Mouse (Mus musculus): Measurements from ENCODE around the gene 1700016K19Rik. TPM values are rescaled to one million over a fixed set of nuclear protein-coding genes. Genes with fewer than 3 reads are reported as not detected.

The 1700016K19Rik gene
- polyA plus RNA-seq, 1 experiment, result 3.3 TPM

DNA sequence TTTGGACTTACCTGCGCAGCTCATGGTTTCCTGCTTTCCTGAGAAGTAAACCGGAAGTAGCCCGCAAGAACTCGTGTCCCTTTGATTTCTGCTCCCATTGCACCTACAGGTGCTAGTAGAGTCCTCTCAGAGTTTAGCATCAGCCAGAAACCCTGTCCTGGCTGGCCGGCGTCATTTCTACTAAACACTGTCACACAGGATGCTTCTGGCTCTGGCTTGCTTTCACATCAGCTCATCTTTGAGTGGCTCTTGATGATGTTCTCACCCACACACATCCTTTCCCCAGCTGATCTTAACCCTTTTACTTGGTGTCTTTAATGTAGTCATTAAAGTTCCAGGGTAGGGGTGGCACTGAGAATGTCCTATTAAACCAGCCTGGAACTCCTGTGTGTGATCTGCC, 15.5 kb downstream of the 1700016K19Rik start:
- DNase-seq (ENCODE audit: low read depth), result no peak
- no peak for TF ChIP-seq CTCF (IDR thresholded peaks at IDR 0.05; ENCODE audit: borderline replicate concordance, extremely low read depth, insufficient read depth, insufficient read length)

DNA sequence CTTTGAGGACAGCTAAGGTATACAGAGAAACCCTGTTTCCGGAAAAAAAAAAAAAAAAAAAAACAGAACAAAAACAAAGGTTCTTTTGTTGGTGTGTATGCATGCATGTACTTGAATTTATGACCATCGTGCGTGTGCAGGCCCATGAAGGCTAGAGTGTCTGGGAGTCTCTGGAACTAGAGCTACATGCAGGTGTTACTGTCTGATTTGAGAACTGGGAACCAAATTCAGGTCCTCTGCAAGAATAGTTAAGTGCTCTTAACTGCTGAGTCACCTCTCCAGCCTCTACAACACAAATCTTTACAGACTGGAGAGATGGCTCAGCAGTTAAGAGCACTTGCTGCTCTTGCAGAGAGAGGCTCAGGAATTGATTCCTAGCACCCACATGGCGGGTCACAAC, 16.1 kb downstream of the 1700016K19Rik start:
- no peak for DNase-seq (ENCODE audit: low read depth)
- TF ChIP-seq CTCF (IDR thresholded peaks at IDR 0.05; ENCODE audit: borderline replicate concordance, extremely low read depth, insufficient read depth, insufficient read length) (no peak), POLR2A (IDR thresholded peaks at IDR 0.05; ENCODE audit: borderline replicate concordance, extremely low read depth, insufficient read depth, insufficient read length, poor library complexity, severe bottlenecking) (no peak)

- no peak for DNase-seq (ENCODE audit: low read depth)
- no peak for TF ChIP-seq POLR2A (IDR thresholded peaks at IDR 0.05; ENCODE audit: borderline replicate concordance, extremely low read depth, insufficient read depth, insufficient read length, poor library complexity, severe bottlenecking)
- TF ChIP-seq CTCF (IDR thresholded peaks at IDR 0.05; ENCODE audit: borderline replicate concordance, extremely low read depth, insufficient read depth, insufficient read length), result no peak
Observed at GRCm38 (mm10) chr11:76019879-76020278, 20.2 kb downstream of the 1700016K19Rik start.

DNA sequence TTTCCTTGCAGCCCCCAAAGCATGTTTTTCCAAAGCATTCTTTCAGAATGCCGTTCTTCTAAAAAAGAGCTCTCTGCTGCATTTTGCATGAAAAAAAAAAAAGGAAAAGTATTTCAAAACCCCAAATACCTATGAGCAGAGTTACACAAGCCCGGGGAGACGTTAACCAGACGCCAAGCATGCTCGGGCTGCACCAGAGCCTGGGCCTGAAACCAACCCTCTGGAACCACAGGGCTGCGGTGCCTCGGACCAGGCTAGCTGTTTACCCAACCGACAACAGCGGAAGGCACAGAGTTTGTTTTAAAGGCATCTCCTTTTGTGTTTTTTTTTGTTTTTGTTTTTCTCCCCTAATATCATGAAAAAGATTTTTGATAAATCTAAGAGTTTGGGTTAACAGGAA, 21.2 kb downstream of the 1700016K19Rik start:
- DNase-seq (ENCODE audit: low read depth), result no peak
- TF ChIP-seq CTCF (IDR thresholded peaks at IDR 0.05; ENCODE audit: borderline replicate concordance, extremely low read depth, insufficient read depth, insufficient read length) (no peak), POLR2A (IDR thresholded peaks at IDR 0.05; ENCODE audit: borderline replicate concordance, extremely low read depth, insufficient read depth, insufficient read length, poor library complexity, severe bottlenecking) (no peak)

- TF ChIP-seq POLR2A (IDR thresholded peaks at IDR 0.05; ENCODE audit: borderline replicate concordance, extremely low read depth, insufficient read depth, insufficient read length, poor library complexity, severe bottlenecking), result no peak
- TF ChIP-seq CTCF (IDR thresholded peaks at IDR 0.05; ENCODE audit: borderline replicate concordance, extremely low read depth, insufficient read depth, insufficient read length), result no peak
- no peak for DNase-seq (ENCODE audit: low read depth)
Observed at GRCm38 (mm10) chr11:76025080-76025583, 25.4 kb downstream of the 1700016K19Rik start.

DNA sequence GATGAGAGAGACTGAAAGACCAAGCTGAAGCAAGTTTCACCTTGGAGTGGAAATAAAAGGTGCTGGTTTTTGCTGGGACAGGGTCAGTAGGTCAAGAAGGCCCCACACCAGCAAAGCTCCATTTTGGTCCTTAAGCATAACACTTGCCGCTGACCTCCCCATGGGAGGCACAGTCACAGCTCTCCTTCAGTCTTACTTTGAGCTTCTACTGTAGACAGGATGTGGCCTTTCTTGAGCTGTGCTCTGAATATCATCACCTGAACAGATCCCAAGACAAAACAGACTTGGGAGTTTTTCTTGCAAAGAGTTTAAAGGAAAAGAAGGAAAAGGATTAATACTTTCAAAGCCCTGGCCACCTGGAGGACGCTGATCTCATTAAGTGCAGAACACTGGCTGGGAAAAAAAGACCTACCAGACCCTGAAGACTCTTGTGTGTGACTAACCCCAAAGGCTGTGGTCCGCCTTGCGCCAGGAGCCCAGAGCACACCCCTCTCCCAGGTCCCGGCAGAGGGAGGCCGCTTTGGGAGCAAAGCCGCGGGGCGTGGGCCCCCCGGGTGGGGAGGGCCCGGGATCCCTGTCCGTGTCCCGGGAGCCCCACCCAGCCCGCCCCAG, 26.9 kb downstream of the 1700016K19Rik start:
- TF ChIP-seq POLR2A (IDR thresholded peaks at IDR 0.05; ENCODE audit: borderline replicate concordance, extremely low read depth, insufficient read depth, insufficient read length, poor library complexity, severe bottlenecking) (no peak), CTCF (IDR thresholded peaks at IDR 0.05; ENCODE audit: borderline replicate concordance, extremely low read depth, insufficient read depth, insufficient read length) (no peak)
- no peak for DNase-seq (ENCODE audit: low read depth)

DNA sequence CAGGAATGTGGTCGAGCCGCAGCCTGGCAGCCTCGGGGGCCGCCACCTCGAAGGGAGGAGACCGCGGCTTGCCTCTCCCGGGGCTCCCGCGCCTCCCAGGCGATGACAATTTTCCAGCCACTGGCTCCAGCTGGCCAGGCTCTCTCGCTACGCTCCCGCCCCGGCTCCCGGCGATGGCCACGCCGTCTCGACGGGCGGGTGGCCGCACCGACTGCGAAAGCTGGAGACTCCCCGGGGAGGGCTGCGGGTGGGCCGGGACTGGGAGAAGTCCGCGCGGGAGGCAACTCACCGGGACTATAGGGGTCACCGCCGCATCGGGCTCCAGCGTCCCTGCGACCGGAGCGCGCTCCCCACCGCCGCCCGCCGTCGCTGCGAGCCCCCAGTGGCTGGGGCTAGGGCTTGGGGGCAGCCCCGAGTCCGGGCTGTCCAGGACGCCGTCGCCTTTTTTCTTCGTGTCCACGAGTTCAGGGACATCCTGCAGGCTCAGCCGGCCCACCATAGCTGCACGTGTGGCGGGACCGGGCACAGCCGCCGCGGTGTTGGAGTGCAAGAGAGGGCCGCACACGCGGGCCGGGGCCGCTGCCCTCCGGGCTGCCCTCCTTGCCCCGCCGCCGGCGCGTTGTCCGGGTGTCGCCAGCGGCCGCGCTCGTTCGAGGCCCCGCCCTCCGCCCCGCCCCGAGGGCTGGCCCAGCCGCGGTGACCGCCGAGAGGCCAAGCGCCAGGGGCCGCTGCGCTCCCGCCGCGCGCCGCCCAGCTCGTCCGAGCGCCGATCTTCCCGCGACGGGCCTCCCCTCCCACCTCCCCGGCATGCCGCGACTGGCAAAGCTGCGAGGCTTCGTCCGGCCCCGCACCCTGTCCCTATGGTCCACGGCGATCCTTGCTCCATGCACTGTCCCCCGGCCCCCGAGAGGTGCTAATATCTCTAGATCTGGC, 27.7 kb downstream of the 1700016K19Rik start, which contains the start of gene Rflnb:
TSS of gene Rflnb (minus strand) at position 644 of the 933 bp plus-strand sequence.
- no peak; the same call in 1 of the 2 replicates for TF ChIP-seq CTCF (IDR thresholded peaks at IDR 0.05; ENCODE audit: borderline replicate concordance, extremely low read depth, insufficient read depth, insufficient read length)
- TF ChIP-seq POLR2A (IDR thresholded peaks at IDR 0.05; ENCODE audit: borderline replicate concordance, extremely low read depth, insufficient read depth, insufficient read length, poor library complexity, severe bottlenecking), result peak; percentile 72
- DNase-seq (ENCODE audit: low read depth), result peak; percentile 79

GRCm38 (mm10) chr11:76028072-76028465, 28.4 kb downstream of the 1700016K19Rik start:
- DNase-seq (ENCODE audit: low read depth), result peak; percentile 14
- TF ChIP-seq CTCF (IDR thresholded peaks at IDR 0.05; ENCODE audit: borderline replicate concordance, extremely low read depth, insufficient read depth, insufficient read length) (no peak), POLR2A (IDR thresholded peaks at IDR 0.05; ENCODE audit: borderline replicate concordance, extremely low read depth, insufficient read depth, insufficient read length, poor library complexity, severe bottlenecking) (no peak)

- DNase-seq (ENCODE audit: low read depth), result no peak
- TF ChIP-seq CTCF (IDR thresholded peaks at IDR 0.05; ENCODE audit: borderline replicate concordance, extremely low read depth, insufficient read depth, insufficient read length) (no peak), POLR2A (IDR thresholded peaks at IDR 0.05; ENCODE audit: borderline replicate concordance, extremely low read depth, insufficient read depth, insufficient read length, poor library complexity, severe bottlenecking) (no peak)
Observed at GRCm38 (mm10) chr11:76033359-76033758, 33.6 kb downstream of the 1700016K19Rik start.

DNA sequence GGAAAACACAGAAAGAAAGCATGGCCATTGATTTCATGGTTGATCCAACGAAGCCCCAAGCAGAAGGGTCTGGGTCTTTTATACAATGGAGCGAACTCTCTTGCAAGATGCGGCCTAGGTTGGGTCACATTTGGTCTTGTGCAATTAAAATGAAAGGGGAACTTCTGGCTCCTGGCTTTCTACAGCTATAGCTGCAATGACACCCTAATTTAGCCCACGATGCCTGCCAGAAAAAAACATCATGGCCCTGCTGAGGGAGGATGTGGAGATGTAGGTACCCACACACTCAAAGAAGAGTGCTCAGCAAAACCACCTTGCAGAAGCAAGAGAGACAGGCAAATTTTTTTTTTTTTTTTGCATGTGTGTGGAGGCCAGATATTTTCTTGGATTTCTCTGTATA, 34.1 kb downstream of the 1700016K19Rik start:
- DNase-seq (ENCODE audit: low read depth), result no peak
- no peak for TF ChIP-seq CTCF (IDR thresholded peaks at IDR 0.05; ENCODE audit: borderline replicate concordance, extremely low read depth, insufficient read depth, insufficient read length)

GRCm38 (mm10) chr11:76035182-76035581, 35.5 kb downstream of the 1700016K19Rik start:
- no peak for TF ChIP-seq CTCF (IDR thresholded peaks at IDR 0.05; ENCODE audit: borderline replicate concordance, extremely low read depth, insufficient read depth, insufficient read length)
- TF ChIP-seq POLR2A (IDR thresholded peaks at IDR 0.05; ENCODE audit: borderline replicate concordance, extremely low read depth, insufficient read depth, insufficient read length, poor library complexity, severe bottlenecking), result no peak
- DNase-seq (ENCODE audit: low read depth), result no peak
